Mouse (Mus musculus) cerebellum, adult 9-10 months (tissue): ENCODE measurements around the gene Emp3.
"Not testable (repeated sequence)": the region's sequence is repeated elsewhere in the genome, so short reads cannot be mapped to it uniquely, and the experiment has no call there.

Experiments
- DNase-seq: peaks from one replicate; pipeline ENCODE4 v3.0.0; 2022

Emp3 gene

DNA sequence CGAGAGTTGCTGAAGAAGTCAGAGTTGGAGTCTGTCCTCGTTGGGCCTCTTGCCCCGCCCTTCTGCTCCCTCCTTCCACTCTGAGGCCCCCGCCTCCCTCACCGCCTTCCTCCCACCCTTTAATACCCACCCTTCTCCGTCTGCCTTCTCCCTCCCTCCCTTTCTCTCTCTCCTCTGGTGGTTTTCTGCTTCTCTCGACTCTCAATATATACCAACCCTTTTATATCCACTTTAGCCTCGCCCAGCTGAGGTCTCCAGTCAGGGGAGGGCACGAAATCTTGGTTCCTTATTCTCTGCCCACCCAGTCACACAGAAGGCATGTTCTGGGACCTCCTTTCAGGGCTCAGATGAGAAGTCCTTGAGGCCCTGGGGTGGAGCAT is at the start of gene Emp3:
TSS of gene Emp3 (minus strand) at position 163 of the 380 bp plus-strand sequence.
- no peak for DNase-seq

- DNase-seq = no peak
These were observed 35.4 kb upstream of the Emp3 start for GRCm38 (mm10) chr7:45956611-45957010.

DNA sequence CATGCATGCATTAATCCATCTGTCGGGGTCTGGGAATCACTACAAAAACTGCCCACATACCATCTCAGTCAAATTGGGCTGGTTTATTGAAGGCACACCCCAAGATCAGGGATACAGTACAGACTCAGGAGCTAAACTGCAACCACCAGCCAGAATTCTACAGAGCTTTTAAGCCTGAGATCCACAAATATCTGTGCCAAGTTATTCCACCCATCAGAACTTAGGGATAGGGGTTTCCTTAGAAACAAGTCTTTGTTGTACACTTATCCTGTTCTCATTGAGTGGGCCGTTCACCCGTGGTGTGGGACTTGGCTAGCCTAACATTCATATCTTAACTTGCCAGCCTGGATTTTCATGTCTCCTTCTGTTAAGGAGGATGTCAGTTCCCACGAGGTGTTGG is 27.9 kb upstream of the Emp3 start:
- DNase-seq = no peak

DNA sequence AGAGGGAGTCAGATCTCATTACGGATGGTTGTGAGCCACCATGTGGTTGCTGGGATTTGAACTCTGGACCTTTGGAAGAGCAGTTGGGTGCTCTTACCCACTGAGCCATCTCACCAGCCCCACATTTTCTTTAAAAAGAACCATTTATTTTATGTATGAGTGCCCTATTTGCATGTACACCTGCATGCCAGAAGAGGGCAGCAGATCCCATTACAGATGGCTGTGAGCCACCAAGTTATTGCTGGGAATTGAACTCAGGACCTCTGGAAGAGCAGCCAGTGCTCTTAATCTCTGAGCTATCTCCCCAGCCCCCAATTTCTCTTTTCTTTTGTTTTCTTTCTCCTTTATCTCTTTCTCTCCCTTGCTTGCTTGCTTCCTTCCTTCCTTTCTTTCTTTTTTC is 22.1 kb upstream of the Emp3 start:
- not testable (repeated sequence) for DNase-seq

DNA sequence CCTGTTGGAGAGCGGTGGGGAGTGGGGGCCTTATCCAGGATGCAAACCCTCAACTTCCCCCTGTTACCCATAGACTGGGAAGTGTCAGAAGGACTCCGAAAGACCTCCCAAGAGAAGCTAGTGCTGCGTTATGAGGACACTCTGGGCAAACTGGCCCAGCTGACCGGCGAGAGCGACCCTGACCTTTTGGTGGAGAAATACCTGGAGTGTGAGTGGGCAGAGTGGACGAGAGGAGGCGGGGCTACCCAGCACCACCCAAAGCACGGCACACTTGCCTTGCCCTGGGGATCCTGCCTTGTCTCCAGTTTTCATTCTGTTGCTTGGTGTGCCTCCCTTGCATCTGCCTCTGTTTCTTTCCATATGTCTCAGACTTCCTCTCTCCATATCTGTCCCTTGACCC is 20.8 kb upstream of the Emp3 start:
- no peak for DNase-seq

DNA sequence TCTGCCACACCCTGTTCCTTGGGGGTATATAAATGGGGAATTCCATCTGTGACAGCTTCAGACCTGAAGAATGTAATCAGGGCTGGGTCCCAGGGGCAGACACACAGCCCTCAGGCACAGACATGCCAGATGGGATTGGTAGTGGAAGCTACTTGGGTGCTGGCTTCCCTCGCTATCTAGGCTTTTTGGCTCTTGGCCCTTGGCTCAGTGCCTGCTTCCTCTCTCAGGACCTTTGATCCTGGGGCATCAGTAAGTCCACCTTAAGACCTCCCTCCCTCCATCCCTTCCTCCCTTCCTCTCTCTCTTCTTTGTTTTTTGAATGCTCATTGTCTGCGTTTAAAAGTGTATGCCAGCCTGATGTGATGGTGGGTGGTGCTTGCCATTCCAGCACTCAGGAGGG is 18.6 kb upstream of the Emp3 start:
- DNase-seq = no peak

DNA sequence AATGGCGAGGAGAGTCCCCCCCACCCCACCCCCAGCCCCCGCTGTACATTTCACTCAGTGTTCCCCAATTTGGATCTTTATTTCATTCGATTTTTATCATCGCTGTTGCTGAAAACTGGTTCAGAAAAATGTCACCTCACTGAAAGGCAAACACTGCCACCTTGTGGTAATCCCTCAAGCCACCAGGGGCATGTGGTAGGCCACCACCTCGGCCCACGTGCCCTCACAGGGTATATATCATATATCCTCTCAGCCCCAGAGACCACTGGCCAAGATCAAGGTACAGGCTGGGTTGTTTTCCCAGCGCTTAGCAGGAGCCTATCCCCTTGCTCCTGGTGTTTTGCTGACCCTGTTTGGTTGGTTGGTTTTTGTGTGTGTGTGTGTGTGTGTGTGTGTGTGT is 13.9 kb upstream of the Emp3 start:
- peak; percentile 53 for DNase-seq

- DNase-seq = not testable (repeated sequence)
These were observed 12.6 kb upstream of the Emp3 start for GRCm38 (mm10) chr7:45933766-45934165.

DNA sequence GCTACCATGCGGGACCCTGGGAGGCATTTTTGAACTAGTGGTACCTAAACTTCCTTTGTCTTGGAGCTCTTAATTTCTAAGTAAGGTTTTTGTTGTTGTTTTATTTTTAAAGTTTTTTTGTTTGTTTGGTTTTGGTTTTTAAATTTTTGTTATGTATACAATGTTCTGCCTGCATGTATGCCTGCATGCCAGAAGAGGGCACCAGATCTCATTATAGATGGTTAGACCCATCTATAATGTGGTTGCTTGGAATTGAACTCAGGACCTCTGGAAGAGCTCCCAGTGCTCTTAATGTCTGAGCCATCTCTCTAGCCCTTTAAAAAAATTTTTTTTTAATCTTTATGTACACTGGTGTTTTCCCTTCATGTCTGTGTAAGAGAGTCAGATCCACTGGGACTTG is 8.5 kb upstream of the Emp3 start:
- DNase-seq = no peak

- DNase-seq = no peak
These were observed 7.6 kb upstream of the Emp3 start for GRCm38 (mm10) chr7:45928626-45929295.

DNA sequence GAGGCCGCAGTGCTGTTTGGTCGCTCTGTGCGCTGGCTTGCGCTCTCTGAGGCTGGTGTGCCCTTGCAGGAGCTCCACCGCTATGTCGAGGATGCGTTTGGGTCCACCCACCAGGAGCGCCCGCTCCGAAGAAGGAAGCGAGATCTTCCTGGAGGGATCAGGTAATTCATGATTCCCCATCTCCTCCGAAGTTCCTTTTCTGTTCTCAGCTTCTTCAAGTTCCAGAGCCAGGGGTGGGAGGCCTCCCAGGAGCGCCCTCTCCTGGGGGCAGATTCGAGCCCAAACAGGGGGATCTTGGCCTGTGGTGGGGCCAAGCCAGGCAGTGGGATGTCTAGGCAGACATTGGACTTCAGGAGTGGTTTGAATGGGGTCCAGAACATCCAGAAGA is 3.2 kb upstream of the Emp3 start:
- no peak for DNase-seq

GRCm38 (mm10) chr7:45923762-45924428 is 2.7 kb upstream of the Emp3 start, which contains the start of gene Ccdc114:
Gene Ccdc114 (plus strand): TSS chr7:45924072.
- peak; percentile 33 for DNase-seq

- peak; percentile 84 for DNase-seq
These were observed 1.9 kb upstream of the Emp3 start for GRCm38 (mm10) chr7:45922928-45923761.

GRCm38 (mm10) chr7:45921950-45922600 is 871 bp upstream of the Emp3 start:
- DNase-seq = no peak

- no peak for DNase-seq
These were observed 492 bp downstream of the Emp3 start for GRCm38 (mm10) chr7:45920583-45921241.

DNA sequence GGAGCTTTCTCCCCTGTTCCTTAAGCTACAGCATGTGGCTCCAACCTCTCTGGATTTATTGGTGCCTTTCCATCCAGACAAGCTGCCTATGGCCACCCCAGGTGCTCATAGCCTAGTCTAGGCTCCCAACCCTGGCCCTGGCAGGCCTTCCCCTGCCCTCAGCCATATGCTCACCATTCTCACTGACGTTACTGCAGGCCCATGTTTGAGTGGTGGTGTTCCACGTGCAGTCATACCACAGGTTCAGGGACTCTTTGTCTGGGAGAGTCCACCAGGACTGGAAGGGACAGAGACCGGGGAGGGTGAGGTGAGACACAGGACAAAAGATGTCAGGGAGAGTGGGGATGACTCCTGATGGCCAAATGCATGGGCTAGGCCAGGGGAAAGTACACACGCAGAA is 1.4 kb downstream of the Emp3 start:
- DNase-seq = no peak

- DNase-seq = no peak
These were observed 2.0 kb downstream of the Emp3 start for GRCm38 (mm10) chr7:45919083-45919671.

DNA sequence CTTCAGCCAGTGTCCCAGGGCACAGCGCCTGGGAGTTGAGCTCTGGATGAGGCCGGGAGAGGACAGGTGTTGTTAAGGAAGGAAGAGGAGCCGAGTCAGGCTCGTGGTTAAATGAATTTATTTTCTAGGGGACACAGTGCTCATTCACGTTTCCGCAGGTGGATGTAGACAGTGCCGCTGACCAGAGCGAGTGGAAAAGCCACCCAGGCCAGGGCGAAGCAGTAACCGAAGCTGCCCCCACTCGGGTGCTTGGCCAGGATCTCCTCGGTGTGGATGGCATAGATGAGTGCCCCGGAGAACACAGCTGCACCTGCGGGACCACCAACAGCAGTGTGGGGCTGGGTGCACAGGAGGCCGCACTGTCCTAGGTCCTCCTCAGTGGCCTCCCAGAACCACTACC is 3.3 kb downstream of the Emp3 start:
- DNase-seq = no peak

- DNase-seq = no peak
These were observed 4.0 kb downstream of the Emp3 start for GRCm38 (mm10) chr7:45917004-45917704.

- DNase-seq = no peak
These were observed 4.9 kb downstream of the Emp3 start for GRCm38 (mm10) chr7:45916056-45917003.
